Mouse (Mus musculus) retina, embryonic 14.5 days (tissue): Measurements from ENCODE around the gene Prkag1.

Experiments
- DNase-seq: peaks from one replicate; pipeline ENCODE4 v3.0.0-alpha.2; 2015; ENCODE audit warnings: low spot score

Prkag1 gene

DNA sequence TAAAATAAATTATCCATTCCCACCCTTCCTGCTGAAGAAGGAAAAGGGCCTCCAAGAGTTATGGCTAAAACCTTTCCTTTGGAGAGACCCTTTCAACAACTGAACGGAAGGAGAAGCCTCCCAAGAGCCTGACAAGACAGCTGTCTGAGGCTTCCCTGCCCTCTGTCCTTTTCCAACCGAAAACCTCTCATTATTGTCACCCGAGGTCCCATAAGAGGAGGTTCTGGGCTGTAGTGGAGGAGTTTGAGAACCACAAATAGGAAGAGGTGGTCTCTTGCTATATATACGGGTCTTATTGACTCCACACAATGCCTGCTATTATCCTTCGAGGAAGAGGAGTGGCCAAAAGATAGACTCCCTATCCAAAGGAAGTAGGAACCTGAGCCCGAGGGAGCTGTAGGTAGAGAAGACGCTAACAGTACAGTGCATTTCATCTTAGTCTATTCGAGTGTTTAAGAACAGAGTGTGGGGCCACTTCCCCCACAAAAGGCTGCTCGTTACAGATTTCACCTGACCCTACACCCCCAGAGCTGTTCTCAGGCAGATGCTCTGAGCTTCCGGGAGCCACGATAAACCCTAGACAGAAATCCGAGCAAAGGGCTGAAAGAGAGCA, 59.4 kb downstream of the Prkag1 start:
- no peak for DNase-seq

DNA sequence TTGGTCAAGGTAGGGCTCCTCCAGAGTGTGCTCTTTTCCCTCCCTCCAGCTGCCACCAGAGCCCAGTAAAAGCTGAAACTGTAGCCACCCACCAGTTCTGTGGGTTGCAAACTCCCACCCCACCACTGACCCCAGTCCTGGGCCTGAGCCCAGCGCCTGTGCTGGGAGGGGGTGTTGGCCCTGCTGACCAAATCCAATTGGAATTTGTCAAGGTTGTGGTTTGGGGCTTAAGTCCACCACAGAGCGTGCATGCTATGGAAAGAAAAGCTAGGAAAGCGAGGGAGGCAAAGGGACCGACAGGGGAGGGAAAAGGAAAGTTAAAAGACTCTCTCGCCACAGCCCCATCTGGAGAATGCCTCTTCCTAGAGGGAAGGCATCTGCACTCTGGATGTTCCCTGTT, 63.1 kb downstream of the Prkag1 start:
- DNase-seq = no peak

DNA sequence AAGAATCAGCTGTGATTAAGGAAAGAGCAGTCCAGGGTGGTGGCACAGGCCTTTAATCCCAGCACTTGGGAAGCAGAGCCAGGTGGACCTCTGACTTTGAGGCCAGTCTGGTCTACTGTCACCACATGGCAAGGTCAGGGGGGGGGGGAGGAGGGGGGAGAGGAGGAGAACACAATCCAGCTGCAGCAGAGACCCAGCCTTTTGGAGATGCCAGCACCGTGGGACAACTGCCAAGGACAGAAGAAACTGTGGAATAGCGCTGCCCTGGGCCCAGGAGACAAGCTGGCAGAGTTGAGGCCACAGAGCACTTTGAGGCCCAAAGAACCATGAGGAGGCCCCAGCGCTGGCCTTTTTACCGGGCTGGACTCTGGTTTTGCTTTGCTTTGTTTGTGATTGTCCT, 65.4 kb downstream of the Prkag1 start:
- DNase-seq = no peak
